Mouse (Mus musculus) small intestine, adult 2 months (tissue): Measurements from ENCODE around the gene Olfr148.

Experiments
- CTCF ChIP-seq: fragments of 200-500 bp; IDR thresholded peaks from 2 replicates; pipeline ENCODE4 v1.5.1; 2012; ENCODE audit warnings: low read depth, mild to moderate bottlenecking, control low read depth, inconsistent platforms, low read length, moderate library complexity, mixed read lengths; ENCODE audit not compliant: insufficient replicate concordance, insufficient read length; ENCODE audit errors: extremely low read depth
- POLR2A ChIP-seq: fragments of 200-500 bp; IDR thresholded peaks from 2 replicates; pipeline ENCODE4 v1.6.1; 2012; ENCODE audit warnings: low read depth, mild to moderate bottlenecking, control low read depth, inconsistent platforms, low read length, moderate library complexity

- TF ChIP-seq POLR2A (no peak), CTCF (no peak)
Measured at GRCm38 (mm10) chr9:39610355-39610754, at the start of gene Olfr148.
